12 mouse cellular contexts compared by ENCODE assay signal in genomic region chr11:19012001-19012400, GRCm38 (mm10). TPM values are rescaled to one million over a fixed set of nuclear protein-coding genes. Genes with fewer than 3 reads are reported as not detected.
A peak's percentile ranks its signal among the peaks of the same experiment; 100 is the strongest.
DNase-seq lines count a peak whose midpoint lies in the region; ATAC-seq lines count a peak whose summit lies in the region.
"Had no signal": no experiment of that assay in that cellular context is flagged by ENCODE, and none has a peak within 500 bp of the region (broad histone marks: within the 10 kb centered on the region; RNA-seq: fewer than 3 reads in every experiment).

No protein-coding gene starts in this region.

- peak overlapping the region; percentile 90 for H3K9ac ChIP-seq in lung, embryonic 16.5 days (ENCODE audit: low read length)
- peak overlapping the region; percentile 100 for H3K9ac ChIP-seq in intestine, embryonic 14.5 days (ENCODE audit: low read length)
- peak overlapping the region; percentile 100 for H3K9ac ChIP-seq in stomach, embryonic 14.5 days (replicated peaks; ENCODE audit: low read depth, low read length)
- H3K9ac ChIP-seq: liver, embryonic 14.5 days had no signal

- peak overlapping the region; percentile 60 for H3K4me3 ChIP-seq in lung, embryonic 16.5 days (ENCODE audit: low read length)
- H3K4me3 ChIP-seq in intestine, embryonic 14.5 days (ENCODE audit: low read depth, low read length): peak overlapping the region; percentile 95
- peak overlapping the region; percentile 46 for H3K4me3 ChIP-seq in stomach, embryonic 14.5 days (ENCODE audit: low read depth, low read length)
- H3K4me3 ChIP-seq: erythroblast, embryonic 14.5 days had no signal

- WGBS in lung, embryonic 16.5 days: 37% methylated on average over 2 of the region's 2 CpGs
- 25% methylated on average over 2 of the region's 2 CpGs for WGBS in intestine, embryonic 14.5 days
- 25% methylated on average over 2 of the region's 2 CpGs for WGBS in stomach, embryonic 14.5 days

- H3K27me3 ChIP-seq in lung, embryonic 16.5 days (ENCODE audit: control insufficient read depth, insufficient read depth, low read depth, low read length): no peaks in the 10 kb centered on the region
- H3K27me3 ChIP-seq in intestine, embryonic 14.5 days (replicated peaks; ENCODE audit: control insufficient read depth, insufficient read depth, low read length): no peaks in the 10 kb centered on the region
- no peaks in the 10 kb centered on the region for H3K27me3 ChIP-seq in stomach, embryonic 14.5 days (ENCODE audit: control insufficient read depth, insufficient read depth, low read length)

- ATAC-seq in lung, embryonic 16.5 days (ENCODE audit: low read depth): no peak
- no peak for ATAC-seq in intestine, embryonic 14.5 days (replicated peaks; ENCODE audit: low FRiP score, low TSS enrichment, low read depth)
- ATAC-seq in stomach, embryonic 14.5 days (ENCODE audit: insufficient number of reproducible peaks, insufficient read depth, low FRiP score, low read depth): no peak

- DNase-seq in cerebellum, adult 9-11 months: peak; percentile 32
- DNase-seq in cerebellum, adult 11-12 months: no peak
- DNase-seq in lung, postnatal 14 days: no peak
- DNase-seq in intestine, embryonic 14.5 days (ENCODE audit: low spot score): peak; percentile 66
- DNase-seq in layer of hippocampus, postnatal 25 days (ENCODE audit: extremely low spot score in 1 of 2, low spot score in 1 of 2): no peak
- no peak for DNase-seq in spleen, postnatal 4 days (ENCODE audit: low spot score in 2 of 2)
- DNase-seq: kidney, adult 9 months; thymus, postnatal 36 days had no signal

- peaks cover 2% of the 10 kb centered on the region; the same call in 1 of the 2 replicates for H3K36me3 ChIP-seq in lung, embryonic 16.5 days (ENCODE audit: control insufficient read depth, insufficient read depth, low read length)
- H3K36me3 ChIP-seq in intestine, embryonic 14.5 days (ENCODE audit: control insufficient read depth, insufficient read depth, low read length): peaks cover 81% of the 10 kb centered on the region
- H3K36me3 ChIP-seq in stomach, embryonic 14.5 days (ENCODE audit: control insufficient read depth, insufficient read depth, low read length): peaks cover 47% of the 10 kb centered on the region

- peak overlapping the region; percentile 65 for H3K4me2 ChIP-seq in lung, embryonic 16.5 days (ENCODE audit: low read depth, low read length)
- H3K4me2 ChIP-seq in intestine, embryonic 14.5 days (ENCODE audit: low read length): peak overlapping the region; percentile 88
- H3K4me2 ChIP-seq in stomach, embryonic 14.5 days (replicated peaks; ENCODE audit: low read depth, low read length): peak overlapping the region; percentile 58

- no peaks in the 10 kb centered on the region for H3K9me3 ChIP-seq in lung, embryonic 16.5 days (ENCODE audit: control insufficient read depth, low read length)
- no peaks in the 10 kb centered on the region for H3K9me3 ChIP-seq in intestine, embryonic 14.5 days (ENCODE audit: control insufficient read depth, low read length)
- no peaks in the 10 kb centered on the region for H3K9me3 ChIP-seq in stomach, embryonic 14.5 days (ENCODE audit: control insufficient read depth, low read depth, low read length)

- H3K27ac ChIP-seq in lung, embryonic 16.5 days (ENCODE audit: low read length): peak overlapping the region; percentile 47
- H3K27ac ChIP-seq in intestine, embryonic 14.5 days (ENCODE audit: low read depth): peak overlapping the region; percentile 100
- H3K27ac ChIP-seq in stomach, embryonic 14.5 days (ENCODE audit: low read length): peak overlapping the region; percentile 100
- H3K27ac ChIP-seq: liver, embryonic 14.5 days had no signal

- peaks cover 4% of the 10 kb centered on the region; the same call in 1 of the 2 replicates for H3K4me1 ChIP-seq in lung, embryonic 16.5 days (replicated peaks; ENCODE audit: control insufficient read depth, insufficient read depth, low read length)
- H3K4me1 ChIP-seq in intestine, embryonic 14.5 days (replicated peaks; ENCODE audit: control insufficient read depth, insufficient read depth, low read length): peaks cover 25% of the 10 kb centered on the region
- H3K4me1 ChIP-seq in stomach, embryonic 14.5 days (ENCODE audit: control insufficient read depth, insufficient read depth, low read length): peaks cover 28% of the 10 kb centered on the region; the same call in 1 of the 2 replicates

RNA-seq across cellular contexts. Expression of gene Meis1, which starts 6.8 kb away (rescaled TPM):
- polyA plus RNA-seq in lung, embryonic 16.5 days (2015; fragmentation: Nextera tagmentation; extraction: Ambion mirVana): 94.4 and 99.9 TPM in 2 replicates
- 133 and 151 TPM in 2 replicates for polyA plus RNA-seq in intestine, embryonic 14.5 days (2014; fragmentation: Nextera tagmentation; extraction: Ambion mirVana)
- 151 and 155 TPM in 2 replicates for polyA plus RNA-seq in stomach, embryonic 14.5 days (2014; fragmentation: Nextera tagmentation; extraction: Ambion mirVana)
- total RNA-seq in layer of hippocampus, postnatal 25 days (2021): 1 to 10 TPM; 2.1 to 2.9 TPM

Comparison
In these comparisons a context has a peak if more than half of its experiments do, and no peak if none do; other contexts are left out.
1. DNase-seq: peak in cerebellum, adult 9-11 months (single experiment) and intestine, embryonic 14.5 days (single experiment); none in cerebellum, adult 11-12 months (single experiment), lung, postnatal 14 days (single experiment), layer of hippocampus, postnatal 25 days (0 of 2) and spleen, postnatal 4 days (0 of 2).
2. H3K27ac ChIP-seq: peak in every context shown above with its lines; median percentile 100 in intestine, embryonic 14.5 days; 100 in stomach, embryonic 14.5 days; 47 in lung, embryonic 16.5 days.
3. Peak in every context shown above with its lines, with median percentiles within 50 percentile points of each other: H3K4me2 ChIP-seq, H3K4me3 ChIP-seq and H3K9ac ChIP-seq.